Mouse (Mus musculus) midbrain, embryonic 15.5 days (tissue): Measurements from ENCODE around the gene Lsm3. TPM values are rescaled to one million over a fixed set of nuclear protein-coding genes. Genes with fewer than 3 reads are reported as not detected.

ENCODE experiments used
- ATAC-seq: fragments of 200-750 bp; cut with Nextera tagmentation; replicated peaks from 2 replicates; pipeline ENCODE4 v1.8.0; 2017; ENCODE audit warnings: moderate TSS enrichment
- H3K27ac ChIP-seq: fragments of 300-500 bp; sonication (generic); 2 replicates; pipeline ENCODE4 v1.5.1; 2015; ENCODE audit warnings: mild to moderate bottlenecking, inconsistent platforms
- H3K27me3 ChIP-seq: fragments of 300-500 bp; sonication (generic); replicated peaks from 2 replicates; pipeline ENCODE4 v1.6.1; 2015; ENCODE audit warnings: inconsistent platforms
- H3K36me3 ChIP-seq: fragments of 300-500 bp; sonication (generic); replicated peaks from 2 replicates; pipeline ENCODE4 v1.6.1; 2015; ENCODE audit warnings: inconsistent platforms
- H3K4me1 ChIP-seq: fragments of 300-500 bp; sonication (generic); 2 replicates; pipeline ENCODE4 v1.6.1; 2015; ENCODE audit warnings: inconsistent platforms
- H3K4me2 ChIP-seq: fragments of 300-500 bp; sonication (generic); 2 replicates; pipeline ENCODE4 v1.6.1; 2015; ENCODE audit warnings: inconsistent platforms, mild to moderate bottlenecking, moderate library complexity
- H3K4me3 ChIP-seq: fragments of 300-500 bp; sonication (generic); 2 replicates; pipeline ENCODE4 v1.5.1; 2015; ENCODE audit warnings: mild to moderate bottlenecking, inconsistent platforms
- H3K9ac ChIP-seq: fragments of 300-500 bp; sonication (generic); 2 replicates; pipeline ENCODE4 v1.6.1; 2015; ENCODE audit warnings: mild to moderate bottlenecking, inconsistent platforms
- H3K9me3 ChIP-seq: fragments of 300-500 bp; sonication (generic); 2 replicates; pipeline ENCODE4 v1.6.1; 2016; ENCODE audit warnings: inconsistent platforms
- WGBS: fragments of 180-500 bp; shearing (Covaris S2); methylation state at CpG from one replicate; pipeline ENCODE4 v1.1.7; 2015; ENCODE audit warnings: mixed read lengths; 5-methylcytosine and 5-hydroxymethylcytosine counted together
- polyA plus RNA-seq: library from polyadenylated mRNA; unstranded; fragments of >200 nt; fragmentation: Nextera tagmentation; extraction: Ambion mirVana; gene quantifications from 2 replicates; pipeline ENCODE4 v1.2.1, GENCODE M21; 2015

Lsm3 gene
- polyA plus RNA-seq, 1 experiment from 2014 or later: 149 TPM

- Histone ChIP-seq H3K9me3 (no peaks in the 10 kb centered on the region), H3K4me3 (no peak overlapping the region), H3K4me2 (no peak overlapping the region), H3K4me1 (no peaks in the 10 kb centered on the region), H3K27me3 (no peaks in the 10 kb centered on the region), H3K27ac (no peak overlapping the region), H3K9ac (no peak overlapping the region), H3K36me3 (peaks cover 74% of the 10 kb centered on the region; the same call in 1 of the 2 replicates)
- 95% methylated on average over 15 of the region's 15 CpGs for WGBS
- ATAC-seq: no peak
These were observed 28.8 kb upstream of the Lsm3 start for GRCm38 (mm10) chr6:91486736-91487453.

GRCm38 (mm10) chr6:91488496-91489212 lies 27.1 kb upstream of the Lsm3 start:
- H3K9ac ChIP-seq: no peak overlapping the region
- H3K36me3 ChIP-seq: peaks cover 62% of the 10 kb centered on the region; the same call in 1 of the 2 replicates
- no peaks in the 10 kb centered on the region for H3K27me3 ChIP-seq
- no peaks in the 10 kb centered on the region for H3K9me3 ChIP-seq
- H3K4me2 ChIP-seq: no peak overlapping the region
- H3K4me3 ChIP-seq: no peak overlapping the region
- ATAC-seq: no peak
- 84% methylated on average over 9 of the region's 9 CpGs for WGBS
- no peaks in the 10 kb centered on the region for H3K4me1 ChIP-seq
- no peak overlapping the region for H3K27ac ChIP-seq

DNA sequence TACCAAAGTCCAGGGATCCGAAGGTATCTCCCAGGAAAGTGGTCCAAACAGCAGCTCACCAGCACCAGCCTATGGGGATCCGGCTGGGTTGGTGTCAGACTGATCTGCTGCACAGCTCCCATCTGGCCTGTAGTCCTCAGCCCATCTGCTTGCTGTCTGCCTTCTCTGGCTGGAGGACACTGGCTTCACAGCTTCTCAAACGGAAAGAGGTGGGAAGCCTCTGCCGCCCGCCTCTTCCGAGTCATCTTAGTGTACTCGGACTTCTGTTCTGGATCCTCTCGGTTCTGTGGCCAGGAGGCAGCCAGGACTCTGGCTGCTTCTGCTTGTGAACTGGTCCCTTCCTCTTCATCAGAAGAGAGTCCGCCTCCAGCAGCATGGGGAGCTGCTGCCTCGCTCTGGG lies 25.9 kb upstream of the Lsm3 start:
- Histone ChIP-seq H3K36me3 (peaks cover 55% of the 10 kb centered on the region; the same call in 1 of the 2 replicates), H3K27me3 (no peaks in the 10 kb centered on the region), H3K4me2 (no peak overlapping the region), H3K4me3 (no peak overlapping the region), H3K9me3 (no peaks in the 10 kb centered on the region), H3K4me1 (no peaks in the 10 kb centered on the region), H3K27ac (no peak overlapping the region), H3K9ac (no peak overlapping the region)
- 83% methylated on average over 10 of the region's 10 CpGs for WGBS
- no peak for ATAC-seq

DNA sequence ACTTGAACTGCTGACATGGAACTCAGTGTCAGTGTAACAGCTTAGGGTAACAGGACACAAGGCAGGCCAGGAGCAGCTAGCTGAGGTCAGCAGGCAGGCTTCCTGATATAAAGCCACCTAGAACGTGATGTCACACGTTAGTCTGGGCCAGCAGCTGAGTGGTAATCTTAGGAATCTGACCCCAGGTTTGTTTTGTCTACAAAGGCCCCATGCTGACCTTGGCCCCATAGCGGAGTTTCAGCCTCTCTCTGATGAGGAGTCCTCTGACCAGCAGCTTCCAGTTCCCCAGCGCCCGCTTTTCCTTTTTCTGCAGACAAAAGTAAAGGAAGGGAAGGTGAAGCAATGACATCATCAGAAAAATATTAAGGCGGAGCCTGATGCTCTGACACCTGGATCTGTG lies 24.7 kb upstream of the Lsm3 start:
- no peak overlapping the region for H3K4me2 ChIP-seq
- peaks cover 50% of the 10 kb centered on the region; the same call in 1 of the 2 replicates for H3K36me3 ChIP-seq
- no peaks in the 10 kb centered on the region for H3K9me3 ChIP-seq
- H3K9ac ChIP-seq: no peak overlapping the region
- no peak for ATAC-seq
- no peaks in the 10 kb centered on the region for H3K27me3 ChIP-seq
- no peak overlapping the region for H3K4me3 ChIP-seq
- WGBS: 70% methylated on average over 6 of the region's 6 CpGs
- no peak overlapping the region for H3K27ac ChIP-seq
- no peaks in the 10 kb centered on the region for H3K4me1 ChIP-seq

- H3K27me3 ChIP-seq: no peaks in the 10 kb centered on the region
- no peaks in the 10 kb centered on the region for H3K9me3 ChIP-seq
- no peaks in the 10 kb centered on the region for H3K4me1 ChIP-seq
- H3K4me2 ChIP-seq: no peak overlapping the region
- 86% methylated on average over 10 of the region's 10 CpGs for WGBS
- ATAC-seq: no peak
- H3K36me3 ChIP-seq: peaks cover 44% of the 10 kb centered on the region; the same call in 1 of the 2 replicates
- no peak overlapping the region for H3K9ac ChIP-seq
- H3K4me3 ChIP-seq: no peak overlapping the region
- H3K27ac ChIP-seq: no peak overlapping the region
These were observed 22.7 kb upstream of the Lsm3 start for GRCm38 (mm10) chr6:91493053-91493452.

- WGBS: 87% methylated on average over 8 of the region's 8 CpGs
- H3K9ac ChIP-seq: no peak overlapping the region
- no peak for ATAC-seq
- no peak overlapping the region for H3K27ac ChIP-seq
- H3K4me2 ChIP-seq: no peak overlapping the region
- no peaks in the 10 kb centered on the region for H3K4me1 ChIP-seq
- H3K9me3 ChIP-seq: no peaks in the 10 kb centered on the region
- H3K4me3 ChIP-seq: no peak overlapping the region
- H3K27me3 ChIP-seq: no peaks in the 10 kb centered on the region
- peaks cover 52% of the 10 kb centered on the region; the same call in 1 of the 2 replicates for H3K36me3 ChIP-seq
These were observed 21.2 kb upstream of the Lsm3 start for GRCm38 (mm10) chr6:91494526-91494925.

DNA sequence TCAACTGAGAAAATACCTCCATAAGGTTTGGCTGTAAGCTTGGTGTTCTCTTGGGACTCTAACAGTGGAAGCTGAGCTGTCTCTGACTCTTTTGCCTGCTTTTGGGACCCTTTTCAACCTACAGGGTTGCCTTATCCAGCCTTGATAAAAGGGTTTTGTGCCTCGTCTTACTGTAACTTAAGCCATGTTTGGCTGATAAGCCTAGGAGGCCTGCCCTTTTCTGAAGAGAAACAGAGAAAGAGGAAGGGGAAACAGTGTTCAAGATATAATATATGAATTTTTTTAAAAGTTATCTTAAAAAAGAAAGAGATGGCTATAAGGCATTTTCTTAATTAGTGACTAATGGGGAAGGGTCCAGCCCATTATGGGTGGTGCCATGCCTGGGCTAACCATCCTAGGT lies 12.4 kb upstream of the Lsm3 start:
- no peak overlapping the region for H3K9ac ChIP-seq
- H3K4me2 ChIP-seq: no peak overlapping the region
- WGBS: 92% methylated on average over 1 of the region's 1 CpGs
- ATAC-seq: no peak
- no peak overlapping the region for H3K27ac ChIP-seq
- no peaks in the 10 kb centered on the region for H3K27me3 ChIP-seq
- H3K36me3 ChIP-seq: peaks cover 78% of the 10 kb centered on the region
- H3K9me3 ChIP-seq: no peaks in the 10 kb centered on the region
- no peak overlapping the region for H3K4me3 ChIP-seq
- H3K4me1 ChIP-seq: no peaks in the 10 kb centered on the region

- H3K4me1 ChIP-seq: no peaks in the 10 kb centered on the region
- 93% methylated on average over 5 of the region's 5 CpGs for WGBS
- no peaks in the 10 kb centered on the region for H3K9me3 ChIP-seq
- no peak overlapping the region for H3K4me2 ChIP-seq
- H3K9ac ChIP-seq: no peak overlapping the region
- no peak overlapping the region for H3K27ac ChIP-seq
- H3K27me3 ChIP-seq: no peaks in the 10 kb centered on the region
- no peak overlapping the region for H3K4me3 ChIP-seq
- H3K36me3 ChIP-seq: peaks cover 51% of the 10 kb centered on the region
- no peak for ATAC-seq
These were observed 9.7 kb upstream of the Lsm3 start for GRCm38 (mm10) chr6:91506036-91506435.

- H3K4me2 ChIP-seq: no peak overlapping the region
- H3K4me3 ChIP-seq: no peak overlapping the region
- no peaks in the 10 kb centered on the region for H3K9me3 ChIP-seq
- ATAC-seq: no peak
- H3K4me1 ChIP-seq: no peaks in the 10 kb centered on the region
- H3K27ac ChIP-seq: no peak overlapping the region
- no peaks in the 10 kb centered on the region for H3K27me3 ChIP-seq
- H3K36me3 ChIP-seq: peaks cover 37% of the 10 kb centered on the region
- 90% methylated on average over 3 of the region's 3 CpGs for WGBS
- no peak overlapping the region for H3K9ac ChIP-seq
These were observed 7.7 kb upstream of the Lsm3 start for GRCm38 (mm10) chr6:91508041-91508440.

- Histone ChIP-seq H3K27ac (no peak overlapping the region), H3K4me2 (no peak overlapping the region), H3K4me3 (no peak overlapping the region), H3K27me3 (no peaks in the 10 kb centered on the region), H3K9me3 (no peaks in the 10 kb centered on the region), H3K9ac (no peak overlapping the region), H3K4me1 (peaks cover 2% of the 10 kb centered on the region), H3K36me3 (peaks cover 24% of the 10 kb centered on the region)
- no peak for ATAC-seq
- 42% methylated on average over 7 of the region's 7 CpGs for WGBS
These were observed 6.4 kb upstream of the Lsm3 start for GRCm38 (mm10) chr6:91509326-91509725.

GRCm38 (mm10) chr6:91510211-91510610 lies 5.5 kb upstream of the Lsm3 start:
- no peak for ATAC-seq
- Histone ChIP-seq H3K4me3 (no peak overlapping the region), H3K27ac (no peak overlapping the region), H3K4me1 (peaks cover 10% of the 10 kb centered on the region), H3K9me3 (no peaks in the 10 kb centered on the region), H3K4me2 (no peak overlapping the region), H3K36me3 (peaks cover 15% of the 10 kb centered on the region; the same call in 1 of the 2 replicates), H3K9ac (no peak overlapping the region), H3K27me3 (no peaks in the 10 kb centered on the region)
- 86% methylated on average over 10 of the region's 10 CpGs for WGBS

DNA sequence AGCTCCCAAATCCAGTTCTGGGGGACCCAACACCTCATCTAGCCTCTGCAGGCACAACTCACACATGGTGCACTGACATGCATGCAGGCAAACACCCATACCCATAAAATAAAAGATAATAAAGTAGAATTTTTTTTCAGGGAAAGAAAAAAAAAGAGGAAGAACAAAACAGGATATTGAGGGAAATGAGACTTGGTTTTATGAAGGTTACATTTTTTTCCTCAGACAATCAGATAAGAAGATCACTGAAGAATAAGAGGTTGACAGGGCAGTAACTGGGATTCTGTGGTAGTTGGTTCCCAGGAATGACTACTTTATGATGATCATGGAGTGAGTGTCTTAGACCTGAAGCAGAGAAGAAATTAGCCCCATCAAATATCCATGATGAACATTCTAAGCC lies 1.6 kb upstream of the Lsm3 start:
- Histone ChIP-seq H3K27me3 (no peaks in the 10 kb centered on the region), H3K9ac (peak overlapping the region; percentile 64; the same call in 1 of the 2 replicates), H3K4me2 (no peak overlapping the region; the same call in 1 of the 2 replicates)

More for the DNA sequence above, 1.6 kb upstream of the Lsm3 start:
- Histone ChIP-seq H3K4me3 (no peak overlapping the region), H3K36me3 (peaks cover 3% of the 10 kb centered on the region; the same call in 1 of the 2 replicates), H3K27ac (no peak overlapping the region), H3K4me1 (peaks cover 25% of the 10 kb centered on the region), H3K9me3 (no peaks in the 10 kb centered on the region)
- ATAC-seq: no peak
